Mouse (Mus musculus) neural tube, embryonic 15.5 days (tissue): ENCODE data around the gene Kras. TPM values are rescaled to one million over a fixed set of nuclear protein-coding genes. Genes with fewer than 3 reads are reported as not detected.

ENCODE experiments used
- ATAC-seq: fragments of 200-750 bp; cut with Nextera tagmentation; 2 replicates; pipeline ENCODE4 v1.8.0; 2017; ENCODE audit warnings: mild to moderate bottlenecking, moderate TSS enrichment, moderate library complexity; ENCODE audit not compliant: low FRiP score
- H3K27ac ChIP-seq: fragments of 300-500 bp; sonication (generic); replicated peaks from 2 replicates; pipeline ENCODE4 v1.5.1; 2015; ENCODE audit warnings: mild to moderate bottlenecking, inconsistent platforms
- H3K27me3 ChIP-seq: fragments of 300-500 bp; sonication (generic); replicated peaks from 2 replicates; pipeline ENCODE4 v1.6.1; 2015; ENCODE audit warnings: inconsistent platforms
- H3K36me3 ChIP-seq: fragments of 300-500 bp; sonication (generic); 2 replicates; pipeline ENCODE4 v1.6.1; 2015; ENCODE audit warnings: inconsistent platforms
- H3K4me1 ChIP-seq: fragments of 300-500 bp; sonication (generic); 2 replicates; pipeline ENCODE4 v1.6.1; 2015; ENCODE audit warnings: inconsistent platforms
- H3K4me2 ChIP-seq: fragments of 300-500 bp; sonication (generic); 2 replicates; pipeline ENCODE4 v1.6.1; 2015; ENCODE audit warnings: inconsistent platforms, mild to moderate bottlenecking, moderate library complexity
- H3K4me3 ChIP-seq: fragments of 300-500 bp; sonication (generic); replicated peaks from 2 replicates; pipeline ENCODE4 v1.5.1; 2015; ENCODE audit warnings: mild to moderate bottlenecking, inconsistent platforms
- H3K9ac ChIP-seq: fragments of 300-500 bp; sonication (generic); replicated peaks from 2 replicates; pipeline ENCODE4 v1.6.1; 2015; ENCODE audit warnings: mild to moderate bottlenecking, inconsistent platforms
- H3K9me3 ChIP-seq: fragments of 300-500 bp; sonication (generic); replicated peaks from 2 replicates; pipeline ENCODE4 v1.6.1; 2016; ENCODE audit warnings: inconsistent platforms
- WGBS: fragments of 180-500 bp; shearing (Covaris S2); methylation state at CpG from one replicate; pipeline ENCODE4 v1.1.7; 2015; ENCODE audit warnings: mixed read lengths; 5-methylcytosine and 5-hydroxymethylcytosine counted together
- polyA plus RNA-seq: library from polyadenylated mRNA; unstranded; fragments of >200 nt; fragmentation: Nextera tagmentation; extraction: Ambion mirVana; gene quantifications from 2 replicates; pipeline ENCODE4 v1.2.1, GENCODE M21; 2015

The Kras gene
- polyA plus RNA-seq, 1 experiment from 2014 or later, result 69.6 TPM

GRCm38 (mm10) chr6:145176474-145176873 lies 73.6 kb downstream of the Kras start:
- no peaks in the 10 kb centered on the region for H3K9me3 ChIP-seq
- H3K4me2 ChIP-seq, result no peak overlapping the region
- no peaks in the 10 kb centered on the region for H3K36me3 ChIP-seq
- no peak for ATAC-seq
- H3K4me3 ChIP-seq, result no peak overlapping the region
- 50% methylated on average over 10 of the region's 10 CpGs for WGBS
- peaks cover 23% of the 10 kb centered on the region for H3K27me3 ChIP-seq
- H3K4me1 ChIP-seq, result peaks cover 17% of the 10 kb centered on the region
- H3K27ac ChIP-seq, result no peak overlapping the region
- no peak overlapping the region for H3K9ac ChIP-seq

GRCm38 (mm10) chr6:145175571-145175981 lies 74.5 kb downstream of the Kras start:
- no peaks in the 10 kb centered on the region for H3K9me3 ChIP-seq
- peaks cover 23% of the 10 kb centered on the region for H3K27me3 ChIP-seq
- H3K9ac ChIP-seq, result no peak overlapping the region
- H3K4me2 ChIP-seq, result no peak overlapping the region
- no peaks in the 10 kb centered on the region for H3K36me3 ChIP-seq
- no peak overlapping the region for H3K4me3 ChIP-seq
- H3K4me1 ChIP-seq, result peaks cover 17% of the 10 kb centered on the region
- ATAC-seq, result no peak
- no peak overlapping the region for H3K27ac ChIP-seq
- 29% methylated on average over 9 of the region's 9 CpGs for WGBS

GRCm38 (mm10) chr6:145173781-145174191 lies 76.3 kb downstream of the Kras start:
- ATAC-seq, result peak; percentile 53; the same call in 1 of the 2 replicates
- WGBS, result 15% methylated on average over 10 of the region's 11 CpGs
- H3K27me3 ChIP-seq, result peaks cover 23% of the 10 kb centered on the region
- H3K4me1 ChIP-seq, result peaks cover 17% of the 10 kb centered on the region
- no peaks in the 10 kb centered on the region for H3K36me3 ChIP-seq
- H3K9ac ChIP-seq, result no peak overlapping the region
- H3K27ac ChIP-seq, result no peak overlapping the region
- no peaks in the 10 kb centered on the region for H3K9me3 ChIP-seq
- H3K4me3 ChIP-seq, result no peak overlapping the region
- no peak overlapping the region; the same call in 1 of the 2 replicates for H3K4me2 ChIP-seq

- H3K4me3 ChIP-seq, result no peak overlapping the region
- 74% methylated on average over 14 of the region's 14 CpGs for WGBS
- H3K9ac ChIP-seq, result no peak overlapping the region
- H3K9me3 ChIP-seq, result no peaks in the 10 kb centered on the region
- peaks cover 17% of the 10 kb centered on the region for H3K4me1 ChIP-seq
- no peak overlapping the region for H3K27ac ChIP-seq
- ATAC-seq, result no peak
- no peaks in the 10 kb centered on the region for H3K36me3 ChIP-seq
- no peak overlapping the region for H3K4me2 ChIP-seq
- peaks cover 23% of the 10 kb centered on the region for H3K27me3 ChIP-seq
These were observed 78.0 kb downstream of the Kras start for GRCm38 (mm10) chr6:145171892-145172606.

Other genes with a start within 250 kb of the Kras start
- gene Bcat1, start 174.1 kb downstream of the Kras start, polyA plus RNA-seq, result 94.5 and 116 TPM in 2 replicates
- gene Lrmp, start 134.6 kb downstream of the Kras start, polyA plus RNA-seq, result 0.60 and 16.0 TPM in 2 replicates
- gene Casc1, start 39.2 kb downstream of the Kras start, polyA plus RNA-seq, result 0.56 and 0.70 TPM in 2 replicates
- gene Etfrf1, start 39.1 kb downstream of the Kras start, polyA plus RNA-seq, result 24.0 and 24.4 TPM in 2 replicates